Mouse (Mus musculus) lung, adult 2 months (tissue): ENCODE results near the gene Pou5f1.
"Not testable (repeated sequence)": the region's sequence is repeated elsewhere in the genome, so short reads cannot be mapped to it uniquely, and the experiment has no call there.

Experiments used
- CTCF ChIP-seq: fragments of 200-500 bp; IDR thresholded peaks from 2 replicates; pipeline ENCODE4 v1.5.1; 2011; ENCODE audit warnings: mild to moderate bottlenecking, low read length, control low read depth; ENCODE audit not compliant: insufficient read depth
- POLR2A ChIP-seq: fragments of 200-500 bp; IDR thresholded peaks from 2 replicates; pipeline ENCODE4 v1.6.1; 2011; ENCODE audit warnings: low read depth, mild to moderate bottlenecking, control low read depth, low read length, borderline replicate concordance; ENCODE audit errors: extremely low read depth

DNA sequence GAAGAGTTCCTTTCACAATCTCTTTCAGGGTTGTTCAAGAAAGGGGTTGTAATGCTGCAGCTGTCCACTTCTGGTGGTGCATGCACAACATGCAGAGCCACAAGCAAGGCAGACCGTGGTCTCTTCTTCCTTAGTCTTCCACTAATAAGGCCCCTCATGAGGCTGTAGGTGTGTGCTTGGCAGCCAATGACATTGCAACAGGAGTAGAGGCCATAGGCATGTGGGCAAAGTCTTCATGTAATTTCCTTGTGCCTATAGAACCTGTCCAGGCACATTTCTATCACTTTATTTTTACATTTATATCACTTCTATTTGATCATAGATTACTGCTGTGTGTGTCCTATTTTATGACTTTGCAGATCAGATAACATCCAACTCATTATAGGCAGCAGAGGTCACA is 47.6 kb upstream of the Pou5f1 start:
- not testable (repeated sequence) for TF ChIP-seq CTCF, POLR2A
